Mouse (Mus musculus) kidney, adult 8-10 months (tissue): ENCODE measurements at regions not wholly inside any gene's neighbourhood (a gene's known extent, or its start where the extent isn't known, plus 50 kb on each side); places are given as distances from the start of the nearest gene placed in this dataset.
A peak's percentile ranks its signal among the peaks of the same experiment; 100 is the strongest.

Experiments
- DNase-seq, 2 experiments: peaks; one replicate each; pipeline ENCODE4 v3.0.0; 2022

DNA sequence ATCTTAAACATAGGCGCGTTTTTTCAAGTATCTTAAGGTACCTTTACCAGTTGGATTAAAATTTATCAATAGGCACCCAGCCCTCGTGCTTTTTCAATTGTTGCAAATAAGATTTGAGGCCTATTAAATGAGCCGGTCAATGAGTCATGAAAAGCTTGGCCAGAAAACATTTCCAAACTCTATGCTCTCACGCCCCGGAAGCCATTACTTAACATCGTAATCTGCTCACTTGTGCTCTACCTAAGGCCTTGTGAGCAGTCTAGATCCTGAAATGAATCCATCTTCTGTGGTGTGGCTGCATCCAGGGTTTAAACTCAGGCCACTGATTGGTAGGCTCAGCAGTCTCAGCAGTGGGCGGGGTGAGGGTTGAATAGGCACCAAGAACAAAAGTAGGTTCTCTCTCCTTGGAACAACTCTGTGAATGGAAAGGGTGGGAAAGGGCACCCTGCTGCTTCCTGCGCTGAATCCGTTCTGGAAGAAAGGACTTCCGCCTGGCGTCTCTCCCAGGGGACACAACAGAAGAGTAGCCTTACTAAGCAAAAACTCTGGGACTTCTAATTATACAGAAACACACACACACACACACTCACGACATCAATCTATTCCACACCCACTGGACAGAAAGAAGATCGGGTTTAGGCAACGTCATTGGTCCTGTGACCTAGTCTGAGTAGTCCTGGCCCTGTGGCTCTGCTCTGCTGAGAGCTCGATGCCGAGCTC lies 53.4 kb upstream of the Fmnl2 start:
- DNase-seq, result peak; percentile 24 to 54

DNA sequence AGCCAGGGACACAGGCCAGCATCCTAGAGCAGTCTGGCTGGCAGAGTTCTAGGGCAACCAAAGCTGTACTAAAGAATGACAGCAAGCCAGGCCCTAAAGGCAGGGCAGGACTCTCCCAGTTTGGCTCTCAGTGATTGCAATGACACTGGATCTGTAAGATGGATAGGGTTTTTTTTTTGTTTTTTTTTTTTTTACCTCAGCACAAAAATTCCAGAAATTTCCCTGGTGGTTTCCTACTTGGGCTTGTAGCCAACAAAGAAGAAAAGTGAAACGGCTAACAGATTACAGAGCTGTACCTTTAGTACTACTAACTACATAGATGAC lies 52.9 kb upstream of the Fmnl2 start:
- peak in 1 of 2 experiments; percentile 3 for DNase-seq

DNA sequence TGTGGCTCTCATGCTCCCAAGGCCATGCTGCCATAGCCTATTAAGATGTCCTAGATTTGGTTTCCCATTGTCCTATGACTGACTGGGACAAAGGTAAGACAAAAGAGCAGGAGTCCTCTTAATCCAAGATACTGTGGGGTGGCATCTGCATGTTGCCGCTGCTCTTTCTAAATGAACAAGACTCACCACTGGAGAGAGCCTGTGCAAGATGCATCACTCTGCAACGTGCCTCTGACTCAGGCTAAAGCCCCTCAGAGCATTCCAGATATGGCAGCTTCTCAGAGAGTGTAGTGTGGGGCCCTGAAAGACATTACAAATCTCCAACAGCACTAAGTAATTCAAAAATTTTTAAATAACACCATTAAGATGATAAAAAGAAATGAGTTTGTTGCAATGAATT lies 49.8 kb upstream of the Fmnl2 start:
- no peak for DNase-seq
